Mouse (Mus musculus) fibroblast of lung, adult 2 months (primary cell): ENCODE data around the gene Dhrs3.

Experiments
- DNase-seq: peaks from one replicate; pipeline ENCODE4 v3.0.0-alpha.2; 2011; ENCODE audit warnings: low read depth

The Dhrs3 gene

DNA sequence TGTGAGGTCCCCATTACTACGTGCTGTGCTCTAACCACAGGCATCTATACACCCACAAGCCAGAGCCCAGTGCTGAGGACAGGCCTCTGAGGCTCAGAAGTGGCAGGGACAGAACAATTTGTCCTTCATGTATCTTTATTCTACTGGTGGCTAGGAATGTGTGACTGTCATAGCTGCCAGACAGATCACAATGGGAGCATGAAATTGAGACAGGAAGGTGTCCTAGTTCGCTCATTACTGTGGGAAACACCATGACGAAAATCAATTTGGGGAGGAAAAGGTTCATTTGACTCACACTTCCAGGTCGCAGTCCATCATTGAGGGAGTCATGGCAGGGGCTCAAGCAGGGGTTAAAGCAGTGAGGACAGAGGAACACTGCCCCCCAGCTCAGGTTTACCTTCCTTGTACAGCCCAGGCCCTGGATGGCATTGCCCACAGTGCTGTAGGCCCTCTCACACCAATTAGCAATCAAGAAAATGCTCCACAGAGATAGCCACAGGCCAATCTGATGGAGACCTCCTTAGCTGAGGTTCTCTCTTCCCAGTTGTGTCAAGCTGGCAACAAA is 47.3 kb downstream of the Dhrs3 start:
- no peak for DNase-seq

DNA sequence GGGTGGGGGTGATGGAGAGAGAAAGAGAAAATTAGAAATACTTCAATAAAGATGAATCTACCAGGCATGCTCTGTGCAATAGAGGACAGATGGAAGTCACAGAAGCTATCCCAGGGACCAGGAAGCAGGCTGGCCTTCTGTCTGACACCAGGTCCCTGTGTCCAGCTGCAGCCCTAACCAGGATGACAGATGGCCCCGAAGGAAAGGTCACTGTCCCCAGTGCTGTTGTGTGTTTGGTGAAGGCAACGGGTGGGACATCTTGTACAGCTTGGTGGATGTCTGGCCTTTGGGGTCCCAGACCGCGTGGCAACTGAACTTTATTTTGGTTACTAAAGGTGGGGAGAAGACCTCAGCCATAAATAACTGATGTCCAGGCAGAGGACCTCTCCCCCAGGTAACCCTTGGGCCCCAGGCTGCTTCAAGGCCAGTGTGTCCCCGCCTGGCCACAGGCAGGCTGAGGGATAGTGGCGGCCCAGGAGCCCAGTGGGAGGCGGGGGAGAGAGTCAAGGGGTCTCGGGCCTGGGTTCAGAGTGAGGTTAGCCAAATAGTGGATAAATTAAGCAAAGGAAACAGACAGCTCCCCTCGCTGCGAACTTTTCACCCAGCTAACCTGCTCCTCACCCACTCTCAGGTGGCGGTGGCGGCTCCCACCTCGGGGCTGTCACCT is 48.3 kb downstream of the Dhrs3 start:
- no peak for DNase-seq

- DNase-seq, result no peak
Measured at GRCm38 (mm10) chr4:144942433-144942832, 49.8 kb downstream of the Dhrs3 start.

- no peak for DNase-seq
Measured at GRCm38 (mm10) chr4:144943273-144943672, 50.6 kb downstream of the Dhrs3 start.

DNA sequence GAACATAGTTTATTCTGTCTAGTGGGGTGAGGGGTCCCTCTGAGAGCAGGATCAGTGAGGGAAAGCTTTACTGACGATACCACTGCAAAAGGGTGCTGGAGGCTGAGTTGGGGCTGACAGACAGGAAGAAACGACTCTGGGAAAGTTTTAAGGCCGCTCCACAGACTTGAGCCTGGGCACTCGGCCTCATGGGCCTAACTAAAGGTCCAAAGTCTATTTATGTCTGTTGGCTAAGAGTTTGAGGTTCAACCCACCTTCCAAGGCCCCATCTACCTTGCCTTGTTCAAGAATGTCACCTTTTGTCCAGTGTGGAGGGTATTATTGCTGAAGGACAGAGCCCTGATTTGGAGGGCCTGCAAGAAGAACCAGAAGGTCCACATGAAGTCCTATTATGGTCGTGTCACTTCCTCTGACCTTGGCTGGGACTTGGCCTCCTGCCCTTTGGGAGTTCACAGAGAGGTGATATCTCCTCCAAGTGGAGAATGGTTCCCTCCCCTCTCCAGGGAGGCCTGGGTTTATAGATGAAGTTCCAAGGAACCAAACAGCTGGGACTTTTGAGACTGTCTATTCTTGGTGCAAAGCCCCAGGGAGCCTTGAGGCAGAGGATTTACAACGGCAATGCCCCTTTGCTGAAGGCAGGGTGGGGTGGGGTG is 55.2 kb downstream of the Dhrs3 start:
- no peak for DNase-seq

DNA sequence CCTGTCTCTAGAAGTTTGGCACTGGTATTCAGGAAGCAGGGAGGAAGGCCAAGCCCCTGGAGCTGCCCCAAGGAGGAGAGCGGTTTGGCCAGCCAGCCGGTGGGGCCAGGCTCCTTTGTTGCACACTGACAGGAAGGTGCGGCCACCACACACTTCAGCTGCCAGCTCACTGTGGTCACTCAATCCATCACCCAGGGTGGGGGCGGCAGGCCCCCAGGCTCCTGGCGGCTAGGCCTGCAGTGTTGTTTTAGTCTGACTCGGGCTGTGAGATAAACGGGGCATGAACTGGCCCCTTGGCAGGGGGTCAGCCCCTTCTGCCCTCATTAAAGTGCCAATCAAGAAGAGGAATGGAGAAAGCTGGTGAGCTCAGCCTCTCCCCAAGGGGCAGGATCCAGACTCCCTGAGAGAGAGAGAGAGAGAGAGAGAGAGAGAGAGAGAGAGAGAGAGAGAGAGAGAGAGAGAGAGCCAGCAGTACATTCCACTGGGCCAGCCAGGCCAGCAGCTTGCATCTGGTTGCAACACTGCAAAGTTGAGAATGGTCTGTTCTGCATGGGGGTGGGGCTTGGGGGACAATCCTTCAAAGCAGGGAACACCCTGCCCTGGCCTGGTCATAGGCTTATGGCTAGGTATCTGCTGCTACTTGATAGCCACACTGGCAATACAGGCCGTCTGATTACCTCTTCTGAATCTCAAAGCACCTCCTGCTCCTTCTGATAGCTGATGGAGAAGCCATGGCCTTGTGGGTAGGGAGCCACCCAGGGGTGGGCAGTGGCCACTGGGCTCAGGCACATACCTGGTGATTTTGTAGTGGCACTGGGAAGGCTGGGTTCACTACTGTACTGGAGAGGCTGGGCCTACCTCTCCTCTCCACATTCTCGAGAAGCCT is 57.1 kb downstream of the Dhrs3 start:
- DNase-seq, result peak; percentile 99

DNA sequence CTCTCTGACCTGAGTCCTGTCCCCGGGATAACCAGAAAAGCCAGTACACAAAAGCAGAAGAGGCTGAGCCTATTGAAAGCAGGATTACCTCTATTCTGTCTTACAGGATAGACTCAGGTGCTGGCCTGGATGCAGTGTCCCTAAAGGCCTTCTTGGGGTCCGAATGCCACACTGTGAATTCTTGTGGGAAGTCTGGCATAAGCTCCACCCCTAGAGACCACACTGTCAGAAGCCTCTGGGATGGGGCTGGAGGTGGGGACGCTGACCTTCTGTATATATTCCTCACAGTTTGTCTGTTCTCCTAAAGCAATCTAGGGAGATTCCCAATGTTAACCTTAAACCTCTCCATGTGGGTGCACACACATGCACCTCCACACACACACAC is 57.7 kb downstream of the Dhrs3 start:
- no peak for DNase-seq

- no peak for DNase-seq
Measured at GRCm38 (mm10) chr4:144950883-144951282, 58.3 kb downstream of the Dhrs3 start.

DNA sequence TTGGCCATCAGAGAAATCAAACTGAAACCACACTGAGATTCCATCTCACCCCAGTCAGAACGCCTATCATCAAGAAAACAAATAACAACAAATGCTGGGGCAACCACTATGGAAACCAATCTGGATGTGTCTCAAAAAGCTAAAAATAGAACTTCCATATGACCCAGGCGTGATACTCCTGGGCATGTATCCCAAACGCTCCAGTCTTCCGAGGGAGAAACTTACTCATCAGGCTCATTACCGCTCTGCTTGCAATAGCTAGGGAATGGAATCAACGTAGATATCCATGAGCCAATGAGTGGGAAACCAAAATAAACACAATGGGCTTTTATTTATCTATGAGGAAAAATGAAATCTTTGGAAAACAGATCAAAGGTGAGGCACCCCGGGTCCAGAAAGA is 59.2 kb downstream of the Dhrs3 start:
- DNase-seq, result peak; percentile 45

DNA sequence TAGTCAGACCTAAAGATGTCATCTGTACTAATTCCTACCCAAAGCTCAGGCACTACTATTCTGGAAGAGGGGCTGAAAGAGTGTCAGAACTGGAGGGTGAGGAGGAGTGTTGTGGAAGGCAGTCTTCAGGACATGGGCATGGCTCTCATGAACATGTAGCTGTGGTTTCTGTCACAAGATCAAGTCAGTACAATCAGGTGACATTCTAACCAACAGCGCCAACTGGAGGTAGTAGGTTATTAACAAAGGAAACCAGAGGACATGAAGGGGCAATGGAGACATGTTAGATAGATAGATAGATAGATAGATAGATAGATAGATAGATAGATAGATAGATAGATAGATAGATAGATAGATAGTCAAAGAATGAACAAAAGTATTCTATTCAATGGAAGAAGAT is 60.8 kb downstream of the Dhrs3 start:
- DNase-seq, result no peak

- DNase-seq, result no peak
Measured at GRCm38 (mm10) chr4:144955863-144956262, 63.2 kb downstream of the Dhrs3 start.

- no peak for DNase-seq
Measured at GRCm38 (mm10) chr4:144956293-144956692, 63.7 kb downstream of the Dhrs3 start.

DNA sequence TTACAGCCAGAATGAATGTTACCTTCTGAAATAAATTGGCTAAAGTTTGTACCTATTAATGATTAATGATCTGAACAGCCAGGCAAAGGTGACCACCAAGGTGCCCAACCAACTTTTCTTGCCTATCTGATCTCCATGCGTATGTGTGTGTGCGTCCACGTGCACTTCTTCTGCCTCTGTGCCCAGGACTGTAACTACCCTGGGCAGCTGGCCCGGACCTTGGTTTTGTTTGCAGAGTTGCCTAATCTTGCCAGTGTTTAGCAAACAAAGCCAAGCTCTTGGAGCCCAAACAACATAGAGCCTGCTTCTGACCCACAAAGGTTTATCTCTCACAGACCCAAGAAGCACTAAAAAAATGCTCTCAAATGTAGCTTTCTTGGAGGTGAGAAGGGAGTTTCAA is 64.6 kb downstream of the Dhrs3 start:
- peak; percentile 60 for DNase-seq

GRCm38 (mm10) chr4:144957721-144958120 is 65.1 kb downstream of the Dhrs3 start:
- no peak for DNase-seq

GRCm38 (mm10) chr4:144960188-144960904 is 67.7 kb downstream of the Dhrs3 start:
- DNase-seq, result peak; percentile 60

DNA sequence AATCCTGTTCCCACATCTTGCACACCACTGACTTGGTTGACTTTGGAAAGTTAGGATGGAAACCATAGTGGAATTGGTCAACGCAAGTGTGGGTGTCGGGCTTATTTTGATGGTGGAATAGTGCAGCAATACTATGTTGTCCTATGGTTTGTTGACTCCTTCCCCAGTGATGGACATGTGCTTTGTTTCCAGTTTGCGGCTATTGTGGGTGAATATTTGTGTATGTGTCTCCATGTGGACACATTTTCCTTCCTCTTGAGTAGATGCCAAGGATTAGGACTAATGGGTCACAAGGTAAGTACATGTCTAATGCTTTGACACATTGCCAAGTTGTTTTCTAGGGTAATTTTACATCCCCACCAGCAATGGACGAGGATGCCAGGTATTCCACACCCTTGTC is 68.6 kb downstream of the Dhrs3 start:
- no peak for DNase-seq

DNA sequence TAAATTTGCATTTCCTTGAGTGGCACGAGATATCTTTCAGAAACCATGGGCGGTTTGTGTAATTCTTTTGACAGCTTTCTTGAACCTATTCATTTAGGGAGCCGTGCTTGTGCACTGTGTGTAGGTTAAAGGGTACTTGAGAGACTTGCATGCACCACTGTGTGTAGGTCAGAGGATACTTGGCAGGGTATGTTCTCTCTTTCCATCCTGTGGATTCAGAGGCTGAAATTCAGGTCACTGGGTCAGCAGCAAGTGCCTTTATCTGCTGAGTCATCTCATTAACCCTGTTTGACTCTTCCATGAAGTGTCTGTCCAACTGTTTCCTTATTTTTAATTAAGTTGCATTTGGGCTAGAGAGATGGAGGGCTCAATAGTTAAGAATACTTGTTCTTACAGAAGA is 69.1 kb downstream of the Dhrs3 start:
- no peak for DNase-seq

- no peak for DNase-seq
Measured at GRCm38 (mm10) chr4:144965255-144965654, 72.6 kb downstream of the Dhrs3 start.

GRCm38 (mm10) chr4:144968371-144968770 is 75.7 kb downstream of the Dhrs3 start:
- no peak for DNase-seq

DNA sequence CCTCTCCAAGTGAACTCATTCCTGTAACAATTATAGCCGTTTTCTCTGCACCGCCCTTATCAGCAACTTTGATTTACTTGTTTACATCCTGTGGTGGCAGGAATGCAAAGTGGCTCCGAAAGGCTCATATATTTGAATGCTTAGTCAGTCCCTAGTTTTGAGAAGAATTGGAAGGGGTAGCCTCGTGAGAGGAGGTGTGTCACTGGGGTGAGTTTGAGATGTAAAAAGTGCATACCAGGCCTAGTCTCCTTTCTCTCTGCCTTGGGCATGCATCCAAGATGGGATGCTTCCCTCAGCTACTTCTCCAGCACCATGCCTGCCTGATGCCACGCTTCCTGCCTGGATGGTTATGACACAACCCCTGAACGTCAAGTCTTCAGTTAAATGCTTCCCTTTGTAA is 76.4 kb downstream of the Dhrs3 start:
- no peak for DNase-seq

DNA sequence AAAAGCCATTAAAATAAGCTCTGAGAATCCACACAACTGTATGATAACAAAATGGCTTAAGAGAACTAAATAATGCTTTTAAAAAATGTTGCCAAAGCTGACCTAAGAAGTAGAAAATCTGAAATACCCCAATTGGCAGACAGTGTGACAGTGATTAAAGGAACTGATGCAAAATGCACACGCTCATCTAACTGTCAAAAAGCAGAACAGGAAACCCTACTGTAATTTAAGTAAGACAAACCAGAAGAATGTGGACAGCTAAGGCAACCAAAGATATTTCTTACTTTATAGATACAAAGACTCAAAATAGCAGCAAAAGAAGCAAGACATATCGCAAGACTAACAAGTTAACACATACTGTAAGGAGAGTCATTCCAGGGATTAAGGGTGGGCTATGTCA is 78.4 kb downstream of the Dhrs3 start:
- DNase-seq, result no peak
